Mouse (Mus musculus): ENCODE measurements around the gene Casp3. TPM values are rescaled to one million over a fixed set of nuclear protein-coding genes. Genes with fewer than 3 reads are reported as not detected.

The Casp3 gene
- polyA plus RNA-seq, 1 experiment from 2014 or later, result 49.2 TPM

DNA sequence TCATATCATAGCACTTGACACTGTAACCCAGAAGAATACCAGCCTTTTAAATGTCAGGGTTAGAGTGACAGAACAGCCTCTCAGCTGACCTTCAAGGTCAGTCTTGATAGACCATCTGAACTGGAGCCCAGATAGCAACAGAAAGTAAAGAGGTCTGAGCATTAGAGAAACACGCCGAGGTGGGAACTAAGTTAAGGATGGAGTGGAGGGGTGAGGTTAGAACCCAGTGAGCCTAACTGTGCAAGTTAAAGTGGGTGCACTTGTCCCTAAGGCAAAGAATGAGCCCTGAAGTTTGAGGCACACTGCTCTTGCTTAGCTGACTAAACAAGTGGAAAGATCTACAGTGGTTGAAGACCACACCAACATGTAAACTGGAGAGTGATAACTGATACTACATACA lies 19.0 kb upstream of the Casp3 start:
- WGBS (ENCODE audit: insufficient replicate concordance), result 38% methylated on average over 2 of the region's 2 CpGs
- ATAC-seq (replicated peaks; ENCODE audit: insufficient number of reproducible peaks, low FRiP score, low TSS enrichment), result no peak

DNA sequence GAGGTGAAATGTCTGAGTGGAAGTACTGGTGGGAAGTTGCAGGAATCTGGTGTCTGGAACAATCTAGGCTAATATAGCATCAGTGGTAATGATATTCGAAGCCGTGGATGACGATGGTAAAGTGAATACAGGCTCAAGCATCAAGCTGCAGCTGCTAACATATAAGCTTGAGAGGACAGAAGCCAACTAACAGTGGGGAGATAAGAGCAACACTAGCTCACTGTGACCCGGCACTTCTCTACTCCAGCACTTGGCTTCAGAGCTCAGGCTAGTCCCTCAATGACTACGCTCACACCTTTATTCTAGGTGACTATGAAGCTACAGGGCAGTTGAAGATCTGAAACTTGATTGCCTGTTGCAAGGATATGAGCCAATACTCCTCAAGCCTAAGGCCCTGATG lies 18.3 kb upstream of the Casp3 start:
- Histone ChIP-seq H3K4me2 (no peak overlapping the region), H3K27me3 (ENCODE audit: control insufficient read depth, insufficient read depth, low read length) (no peaks in the 10 kb centered on the region), H3K4me1 (ENCODE audit: control insufficient read depth, insufficient read depth, low read length) (peaks cover 18% of the 10 kb centered on the region), H3K9me3 (replicated peaks; ENCODE audit: control insufficient read depth, low read length) (no peaks in the 10 kb centered on the region), H3K4me3 (ENCODE audit: low read depth, low read length) (no peak overlapping the region), H3K27ac (ENCODE audit: low read depth, low read length) (no peak overlapping the region), H3K9ac (ENCODE audit: low read depth, low read length) (no peak overlapping the region), H3K36me3 (ENCODE audit: control insufficient read depth, insufficient read depth, low read length) (no peaks in the 10 kb centered on the region)
- 62% methylated on average over 5 of the region's 5 CpGs for WGBS (ENCODE audit: insufficient replicate concordance)
- ATAC-seq (replicated peaks; ENCODE audit: insufficient number of reproducible peaks, low FRiP score, low TSS enrichment), result no peak

More for the DNA sequence above, 19.0 kb upstream of the Casp3 start:
- Histone ChIP-seq H3K4me2 (no peak overlapping the region), H3K9me3 (replicated peaks; ENCODE audit: control insufficient read depth, low read length) (no peaks in the 10 kb centered on the region), H3K36me3 (ENCODE audit: control insufficient read depth, insufficient read depth, low read length) (no peaks in the 10 kb centered on the region), H3K9ac (ENCODE audit: low read depth, low read length) (no peak overlapping the region), H3K27ac (ENCODE audit: low read depth, low read length) (no peak overlapping the region), H3K27me3 (ENCODE audit: control insufficient read depth, insufficient read depth, low read length) (no peaks in the 10 kb centered on the region), H3K4me3 (ENCODE audit: low read depth, low read length) (no peak overlapping the region), H3K4me1 (ENCODE audit: control insufficient read depth, insufficient read depth, low read length) (peaks cover 19% of the 10 kb centered on the region)

DNA sequence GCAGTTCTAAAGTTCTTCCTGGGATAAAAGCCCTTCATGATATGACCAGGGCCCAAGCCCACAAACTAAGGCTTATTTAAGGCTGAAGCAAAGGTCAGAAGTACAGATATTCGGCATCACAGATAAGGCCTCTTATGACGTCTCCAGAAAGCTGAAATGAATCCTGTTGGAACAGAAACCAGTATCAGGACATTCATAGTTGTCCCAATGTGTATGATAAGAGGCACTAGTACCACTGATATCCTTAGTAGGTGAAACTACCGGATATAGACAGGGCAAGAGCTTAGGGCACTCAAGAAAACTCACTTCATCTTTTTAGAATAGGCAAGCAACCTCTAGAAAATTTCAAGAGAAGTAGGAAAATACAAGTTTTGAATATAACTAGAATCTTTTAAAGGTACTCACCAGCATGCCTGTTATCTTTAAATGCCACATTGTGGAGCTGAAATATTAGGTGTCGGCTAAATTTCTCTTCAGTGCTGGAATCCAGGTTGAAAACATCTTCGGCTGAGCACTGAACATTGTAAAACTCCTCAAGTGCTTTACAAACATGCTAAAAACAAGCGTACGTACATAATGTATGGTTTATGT lies 17.7 kb upstream of the Casp3 start:
- H3K9me3 ChIP-seq (replicated peaks; ENCODE audit: control insufficient read depth, low read length), result no peaks in the 10 kb centered on the region
- H3K9ac ChIP-seq (ENCODE audit: low read depth, low read length), result no peak overlapping the region
- H3K4me2 ChIP-seq, result no peak overlapping the region
- peaks cover 18% of the 10 kb centered on the region for H3K4me1 ChIP-seq (ENCODE audit: control insufficient read depth, insufficient read depth, low read length)
- H3K27me3 ChIP-seq (ENCODE audit: control insufficient read depth, insufficient read depth, low read length), result no peaks in the 10 kb centered on the region
- WGBS (ENCODE audit: insufficient replicate concordance), result 60% methylated on average over 7 of the region's 7 CpGs
- H3K4me3 ChIP-seq (ENCODE audit: low read depth, low read length), result no peak overlapping the region
- no peaks in the 10 kb centered on the region for H3K36me3 ChIP-seq (ENCODE audit: control insufficient read depth, insufficient read depth, low read length)
- H3K27ac ChIP-seq (ENCODE audit: low read depth, low read length), result no peak overlapping the region
- no peak for ATAC-seq (replicated peaks; ENCODE audit: insufficient number of reproducible peaks, low FRiP score, low TSS enrichment)

DNA sequence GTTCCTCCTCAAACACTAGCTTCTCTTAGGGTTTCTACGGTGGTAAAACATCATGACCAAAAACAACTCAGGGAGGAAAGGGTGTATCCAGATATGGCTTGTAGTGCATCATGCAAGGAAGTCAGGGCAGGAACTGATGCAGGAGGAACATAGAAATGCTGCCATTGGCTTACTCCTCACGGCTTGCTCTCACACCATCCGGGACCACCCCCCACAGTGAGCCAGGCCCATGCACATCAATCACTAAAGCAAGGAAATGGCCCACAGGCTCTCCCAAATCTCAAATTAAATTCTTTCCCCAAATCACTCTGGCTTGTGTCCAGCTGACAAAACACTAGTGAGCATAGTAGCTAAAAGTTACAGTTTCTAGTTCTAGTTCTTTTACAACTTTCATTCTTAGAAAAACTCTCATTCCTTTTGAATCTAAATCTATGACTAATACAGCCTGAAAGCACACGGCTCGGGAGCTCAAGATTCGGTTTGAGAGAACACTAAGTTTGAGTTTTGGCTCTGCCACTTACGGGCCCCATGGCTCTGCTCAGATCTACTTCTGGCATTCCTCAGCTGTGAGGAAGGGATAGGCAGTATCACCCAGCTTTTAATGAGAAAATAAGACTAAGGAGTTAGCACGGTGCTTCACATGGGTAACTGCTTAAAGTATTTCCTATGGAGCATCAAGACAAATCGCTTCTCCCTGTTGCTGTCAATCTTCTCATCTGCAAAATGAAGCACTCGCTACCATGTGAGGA lies 16.0 kb upstream of the Casp3 start:
- no peak overlapping the region for H3K9ac ChIP-seq (ENCODE audit: low read depth, low read length)
- no peak overlapping the region for H3K4me2 ChIP-seq
- 55% methylated on average over 10 of the region's 10 CpGs for WGBS (ENCODE audit: insufficient replicate concordance)
- peaks cover 8% of the 10 kb centered on the region for H3K36me3 ChIP-seq (ENCODE audit: control insufficient read depth, insufficient read depth, low read length)
- H3K4me3 ChIP-seq (ENCODE audit: low read depth, low read length), result no peak overlapping the region
- H3K27me3 ChIP-seq (ENCODE audit: control insufficient read depth, insufficient read depth, low read length), result no peaks in the 10 kb centered on the region
- no peak overlapping the region for H3K27ac ChIP-seq (ENCODE audit: low read depth, low read length)
- H3K9me3 ChIP-seq (replicated peaks; ENCODE audit: control insufficient read depth, low read length), result no peaks in the 10 kb centered on the region
- H3K4me1 ChIP-seq (ENCODE audit: control insufficient read depth, insufficient read depth, low read length), result peaks cover 18% of the 10 kb centered on the region
- no peak for ATAC-seq (replicated peaks; ENCODE audit: insufficient number of reproducible peaks, low FRiP score, low TSS enrichment)

DNA sequence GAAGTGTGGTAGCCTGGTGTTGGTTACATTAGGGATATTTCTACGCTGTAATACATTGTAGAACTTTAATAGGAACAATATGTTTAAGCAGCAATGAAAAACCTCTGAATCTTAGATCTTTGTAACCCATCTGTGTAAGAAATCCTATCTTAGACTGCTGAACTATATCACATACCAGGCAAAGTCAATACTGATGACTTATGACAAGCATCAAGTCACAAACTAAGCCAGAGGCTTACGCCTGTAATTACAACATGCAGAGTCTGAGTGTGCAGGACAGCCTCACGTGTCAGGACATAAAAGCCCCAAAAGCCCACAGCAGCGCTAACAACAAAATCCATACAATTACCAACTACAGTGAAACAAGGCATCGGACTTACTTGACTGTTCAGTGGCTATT lies 13.5 kb upstream of the Casp3 start:
- peaks cover 10% of the 10 kb centered on the region for H3K4me1 ChIP-seq (ENCODE audit: control insufficient read depth, insufficient read depth, low read length)
- no peaks in the 10 kb centered on the region for H3K27me3 ChIP-seq (ENCODE audit: control insufficient read depth, insufficient read depth, low read length)
- no peak overlapping the region for H3K4me3 ChIP-seq (ENCODE audit: low read depth, low read length)
- no peak overlapping the region for H3K27ac ChIP-seq (ENCODE audit: low read depth, low read length)
- no peak overlapping the region for H3K9ac ChIP-seq (ENCODE audit: low read depth, low read length)
- H3K36me3 ChIP-seq (ENCODE audit: control insufficient read depth, insufficient read depth, low read length), result peaks cover 8% of the 10 kb centered on the region
- no peak for ATAC-seq (replicated peaks; ENCODE audit: insufficient number of reproducible peaks, low FRiP score, low TSS enrichment)
- H3K4me2 ChIP-seq, result no peak overlapping the region
- H3K9me3 ChIP-seq (replicated peaks; ENCODE audit: control insufficient read depth, low read length), result no peaks in the 10 kb centered on the region
- WGBS (ENCODE audit: insufficient replicate concordance), result 87% methylated on average over 5 of the region's 5 CpGs

DNA sequence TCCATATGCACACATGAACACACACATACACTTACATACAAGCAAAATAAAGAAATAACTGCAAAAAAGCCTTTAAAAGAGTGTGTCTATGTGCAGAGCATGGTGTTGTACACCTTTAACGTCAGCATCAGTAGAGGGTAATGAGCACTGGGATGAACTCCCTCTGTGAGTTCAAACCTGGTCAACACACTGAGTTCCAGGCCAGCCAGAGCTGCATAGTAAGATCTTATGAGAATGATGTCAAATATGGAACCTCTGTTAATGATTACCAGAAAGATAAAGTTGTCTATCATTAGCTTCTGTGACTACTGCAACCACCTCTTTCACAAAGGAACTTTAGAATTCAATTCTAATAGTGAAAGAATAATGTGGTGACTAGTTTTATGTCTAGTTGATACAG lies 10.2 kb upstream of the Casp3 start:
- H3K27me3 ChIP-seq (ENCODE audit: control insufficient read depth, insufficient read depth, low read length), result no peaks in the 10 kb centered on the region
- no peaks in the 10 kb centered on the region for H3K9me3 ChIP-seq (replicated peaks; ENCODE audit: control insufficient read depth, low read length)
- WGBS (ENCODE audit: insufficient replicate concordance), result 68% methylated on average over 1 of the region's 1 CpGs
- no peak overlapping the region for H3K4me3 ChIP-seq (ENCODE audit: low read depth, low read length)
- no peak overlapping the region for H3K4me2 ChIP-seq
- peaks cover 8% of the 10 kb centered on the region for H3K36me3 ChIP-seq (ENCODE audit: control insufficient read depth, insufficient read depth, low read length)
- H3K27ac ChIP-seq (ENCODE audit: low read depth, low read length), result no peak overlapping the region
- no peak overlapping the region for H3K9ac ChIP-seq (ENCODE audit: low read depth, low read length)
- ATAC-seq (replicated peaks; ENCODE audit: insufficient number of reproducible peaks, low FRiP score, low TSS enrichment), result no peak
- no peaks in the 10 kb centered on the region for H3K4me1 ChIP-seq (ENCODE audit: control insufficient read depth, insufficient read depth, low read length)

DNA sequence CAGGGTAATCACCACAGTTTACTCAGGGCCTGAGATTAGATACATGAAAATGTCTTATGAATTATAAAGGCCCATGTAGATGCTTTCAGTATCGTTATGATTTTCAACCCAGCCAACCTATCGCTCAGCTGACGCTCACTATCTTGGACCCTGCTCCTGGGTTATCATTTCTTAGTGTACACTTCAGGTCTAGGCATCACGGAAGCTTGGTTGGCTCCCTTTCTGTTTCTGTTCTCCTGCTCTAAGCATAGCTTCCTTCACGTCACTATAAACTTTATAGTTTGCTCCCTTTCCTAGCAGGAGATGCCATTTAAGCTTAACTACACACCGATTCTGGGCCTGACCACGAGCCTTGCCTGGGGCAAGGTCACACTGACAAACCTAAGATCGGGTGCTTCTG lies 5.5 kb upstream of the Casp3 start:
- no peaks in the 10 kb centered on the region for H3K27me3 ChIP-seq (ENCODE audit: control insufficient read depth, insufficient read depth, low read length)
- WGBS (ENCODE audit: insufficient replicate concordance), result 72% methylated on average over 8 of the region's 8 CpGs
- peaks cover 3% of the 10 kb centered on the region; the same call in 1 of the 2 replicates for H3K4me1 ChIP-seq (ENCODE audit: control insufficient read depth, insufficient read depth, low read length)
- H3K4me3 ChIP-seq (ENCODE audit: low read depth, low read length), result no peak overlapping the region
- no peak overlapping the region for H3K27ac ChIP-seq (ENCODE audit: low read depth, low read length)
- H3K4me2 ChIP-seq, result no peak overlapping the region
- H3K9me3 ChIP-seq (replicated peaks; ENCODE audit: control insufficient read depth, low read length), result no peaks in the 10 kb centered on the region
- H3K36me3 ChIP-seq (ENCODE audit: control insufficient read depth, insufficient read depth, low read length), result no peaks in the 10 kb centered on the region
- no peak for ATAC-seq (replicated peaks; ENCODE audit: insufficient number of reproducible peaks, low FRiP score, low TSS enrichment)
- H3K9ac ChIP-seq (ENCODE audit: low read depth, low read length), result no peak overlapping the region

DNA sequence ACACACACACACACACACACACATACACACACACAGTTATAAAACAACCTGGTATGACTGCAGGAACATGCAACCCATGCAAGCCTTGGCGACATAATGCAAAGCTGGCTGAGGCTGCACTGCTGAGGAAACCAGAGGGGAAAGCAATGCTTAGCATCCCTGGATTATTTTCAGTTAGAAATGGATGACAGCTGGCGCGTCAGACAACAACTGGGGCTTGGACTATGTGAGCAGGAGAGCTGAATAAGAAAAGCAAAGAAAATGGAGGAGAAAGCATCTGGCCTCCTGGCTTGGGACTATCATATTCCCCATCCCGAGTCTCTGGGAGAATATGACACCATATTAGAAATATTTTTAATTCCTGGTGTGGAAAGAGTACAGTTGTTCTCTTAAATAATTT lies 4.2 kb upstream of the Casp3 start:
- Histone ChIP-seq H3K4me2 (no peak overlapping the region), H3K4me1 (ENCODE audit: control insufficient read depth, insufficient read depth, low read length) (peaks cover 3% of the 10 kb centered on the region; the same call in 1 of the 2 replicates), H3K27me3 (ENCODE audit: control insufficient read depth, insufficient read depth, low read length) (no peaks in the 10 kb centered on the region), H3K27ac (ENCODE audit: low read depth, low read length) (no peak overlapping the region), H3K9ac (ENCODE audit: low read depth, low read length) (no peak overlapping the region), H3K36me3 (ENCODE audit: control insufficient read depth, insufficient read depth, low read length) (no peaks in the 10 kb centered on the region), H3K4me3 (ENCODE audit: low read depth, low read length) (no peak overlapping the region), H3K9me3 (replicated peaks; ENCODE audit: control insufficient read depth, low read length) (no peaks in the 10 kb centered on the region)
- ATAC-seq (replicated peaks; ENCODE audit: insufficient number of reproducible peaks, low FRiP score, low TSS enrichment), result no peak
- WGBS (ENCODE audit: insufficient replicate concordance), result 87% methylated on average over 4 of the region's 4 CpGs

DNA sequence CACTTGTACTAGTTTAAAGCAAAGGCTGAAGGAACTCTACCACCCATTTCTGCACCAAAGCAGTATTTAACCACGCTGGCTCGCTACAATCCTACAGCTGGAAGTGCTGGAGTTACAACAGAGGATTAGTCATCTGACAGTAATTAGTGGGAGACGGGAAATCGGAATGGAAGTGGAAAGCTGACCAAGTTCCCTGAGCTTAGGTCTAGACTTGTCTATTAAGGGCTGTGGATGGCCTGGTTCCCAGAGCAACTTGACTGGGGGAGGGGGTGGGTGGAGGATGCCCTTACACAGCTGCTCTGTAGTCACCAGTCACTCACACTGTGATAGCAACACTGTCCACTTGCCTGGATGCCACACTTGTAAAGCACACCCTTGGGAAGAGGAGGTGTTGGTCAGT lies 3.7 kb upstream of the Casp3 start:
- no peaks in the 10 kb centered on the region for H3K36me3 ChIP-seq (ENCODE audit: control insufficient read depth, insufficient read depth, low read length)
- no peak overlapping the region for H3K4me3 ChIP-seq (ENCODE audit: low read depth, low read length)
- no peak overlapping the region for H3K4me2 ChIP-seq
- no peak overlapping the region for H3K27ac ChIP-seq (ENCODE audit: low read depth, low read length)
- H3K27me3 ChIP-seq (ENCODE audit: control insufficient read depth, insufficient read depth, low read length), result no peaks in the 10 kb centered on the region
- no peak overlapping the region for H3K9ac ChIP-seq (ENCODE audit: low read depth, low read length)
- ATAC-seq (replicated peaks; ENCODE audit: insufficient number of reproducible peaks, low FRiP score, low TSS enrichment), result no peak
- 70% methylated on average over 4 of the region's 4 CpGs for WGBS (ENCODE audit: insufficient replicate concordance)
- peaks cover 3% of the 10 kb centered on the region; the same call in 1 of the 2 replicates for H3K4me1 ChIP-seq (ENCODE audit: control insufficient read depth, insufficient read depth, low read length)
- H3K9me3 ChIP-seq (replicated peaks; ENCODE audit: control insufficient read depth, low read length), result no peaks in the 10 kb centered on the region

Data from heart, embryonic 11.5 days (tissue).